Comparison of ENCODE assay signal across 8 mouse cellular contexts in genomic region chr16:85148615-85149508, GRCm38 (mm10). TPM values are rescaled to one million over a fixed set of nuclear protein-coding genes. Genes with fewer than 3 reads are reported as not detected.
DNase-seq lines count a peak whose midpoint lies in the region; ATAC-seq and TF ChIP-seq lines count a peak whose summit lies in the region.
"Had no signal": no experiment of that assay in that cellular context is flagged by ENCODE, and none has a peak within 500 bp of the region (broad histone marks: within the 10 kb centered on the region; RNA-seq: fewer than 3 reads in every experiment).

No protein-coding gene starts in this region.

- TF ChIP-seq EP300 in CH12.LX (IDR thresholded peaks at IDR 0.05; ENCODE audit: low read length) = peak; percentile 99

- H3K4me2 ChIP-seq in CH12.LX (ENCODE audit: insufficient read depth, low read depth, poor library complexity, severe bottlenecking) = peak overlapping the region; percentile 82
- H3K4me2 ChIP-seq: neural tube, embryonic 13.5 days had no signal

- H3K9ac ChIP-seq in CH12.LX (ENCODE audit: insufficient read depth, low read depth) = peak overlapping the region; percentile 99
- H3K9ac ChIP-seq: neural tube, embryonic 13.5 days had no signal

- peaks cover 10 to 45% of the 10 kb centered on the region in 2 experiments for H3K4me1 ChIP-seq in CH12.LX (ENCODE audit: control insufficient read depth in 1 of 2, insufficient read depth in 2 of 2)

- H3K27me3 ChIP-seq in CH12.LX (replicated peaks) = no peaks in the 10 kb centered on the region
- H3K27me3 ChIP-seq: neural tube, embryonic 13.5 days had no signal

- TF ChIP-seq POLR2A in CH12.LX (IDR thresholded peaks at IDR 0.05; ENCODE audit: low read depth, low read length) = peak; percentile 78

- peaks cover 15% of the 10 kb centered on the region for H3K9me3 ChIP-seq in CH12.LX (replicated peaks; ENCODE audit: low read length)
- H3K9me3 ChIP-seq: neural tube, embryonic 13.5 days had no signal

- peak overlapping the region; percentile 71 to 86 (median 72) for H3K4me3 ChIP-seq in CH12.LX (replicated peaks in 1 of 3; ENCODE audit: low read depth in 2 of 3, low read length in 2 of 3, poor library complexity in 1 of 3)
- H3K4me3 ChIP-seq: neural tube, embryonic 13.5 days had no signal

- H3K36me3 ChIP-seq in CH12.LX (replicated peaks in 1 of 2; ENCODE audit: control insufficient read depth in 1 of 2, insufficient read depth in 1 of 2, low read length in 1 of 2) = peaks cover 8 to 43% of the 10 kb centered on the region in 2 experiments

- peaks cover 43% of the 10 kb centered on the region for H3K79me2 ChIP-seq in CH12.LX (replicated peaks; ENCODE audit: control insufficient read depth, extremely low read depth, insufficient read depth, poor library complexity, severe bottlenecking)

- H3K27ac ChIP-seq in CH12.LX (ENCODE audit: insufficient read depth, low read depth) = peak overlapping the region; percentile 96
- H3K27ac ChIP-seq: neural tube, embryonic 13.5 days had no signal

- dilution Hi-C loops in CH12.LX (cut with MboI; ENCODE audit: extremely low pct_ligation_motif_present, extremely low pct_unique_long_range_greater_than_20kb, low sequenced_read_pairs) = no loop called here

- peak; percentile 59 for ATAC-seq in megakaryocyte, adult 5-6 weeks (ENCODE audit: poor library complexity, severe bottlenecking)

- TF ChIP-seq RAD21 in CH12.LX (IDR thresholded peaks at IDR 0.05; ENCODE audit: low read depth, low read length) = no peak; the same call in none of the 2 replicates

- DNase-seq in 3T3-L1 (ENCODE audit: low read depth, low spot score) = peak; percentile 99
- DNase-seq in CH12.LX (ENCODE audit: extremely low read depth) = peak; percentile 91
- peak; percentile 41 to 65 for DNase-seq in gastrocnemius, postnatal 36 days
- peak; percentile 90 for DNase-seq in kidney, adult 9 months
- DNase-seq in cerebellum, postnatal 10 days = no peak
- DNase-seq in left cerebral cortex, postnatal 4 days = no peak

- TF ChIP-seq CTCF in CH12.LX (conservative IDR thresholded peaks at IDR 0.05 in 1 of 2, IDR thresholded peaks at IDR 0.05 in 1 of 2; ENCODE audit: low read depth in 2 of 2, low read length in 2 of 2) = no peak

- intact Hi-C loops in gastrocnemius, postnatal 36 days (cut with DNase I) = no loop called here
- intact Hi-C loops in left cerebral cortex, postnatal 4 days (cut with DNase I) = no loop called here

- in situ Hi-C loops in CH12.LX (cut with MboI; ENCODE audit: low pct_ligation_motif_present, low pct_unique_long_range_greater_than_20kb, low sequenced_read_pairs) = no loop called here

TF ChIP-seq in CH12.LX, 34 proteins besides CTCF, POLR2A, EP300 and RAD21:
- TF ChIP-seq ZMIZ1 (IDR thresholded peaks at IDR 0.05; ENCODE audit: low read depth, low read length) = peak; percentile 86; the same call in 1 of the 2 replicates
- 0 out of 2 replicates have a peak, but pooled peaks have one; percentile 33 for TF ChIP-seq MYC (IDR thresholded peaks at IDR 0.05; ENCODE audit: low read depth, low read length)
- peak; percentile 71 for TF ChIP-seq NELFE (IDR thresholded peaks at IDR 0.05; ENCODE audit: low read depth, low read length)
- TF ChIP-seq ETS1 (conservative IDR thresholded peaks at IDR 0.05; ENCODE audit: low read depth, low read length) = peak; percentile 95
- peak; percentile 86 for TF ChIP-seq RCOR1 (conservative IDR thresholded peaks at IDR 0.05; ENCODE audit: low read depth, low read length)
- peak; percentile 100 for TF ChIP-seq IRF4 (IDR thresholded peaks at IDR 0.05; ENCODE audit: low read depth, low read length)
- peak; percentile 40; the same call in 1 of the 2 replicates for TF ChIP-seq SIN3A (IDR thresholded peaks at IDR 0.05; ENCODE audit: low read length)
- TF ChIP-seq USF2 (conservative IDR thresholded peaks at IDR 0.05; ENCODE audit: low read depth, low read length) = no peak
- TF ChIP-seq CHD1 (IDR thresholded peaks at IDR 0.05; ENCODE audit: low read depth, low read length) = peak; percentile 92
- TF ChIP-seq ZKSCAN1 (IDR thresholded peaks at IDR 0.05; ENCODE audit: borderline replicate concordance, low read depth, low read length) = no peak
- peak; percentile 51; the same call in 1 of the 2 replicates for TF ChIP-seq POLR2AphosphoS2 (IDR thresholded peaks at IDR 0.05; ENCODE audit: low read depth, low read length)
- TF ChIP-seq SMC3 (IDR thresholded peaks at IDR 0.05; ENCODE audit: low read depth, low read length) = peak; percentile 22; the same call in 1 of the 2 replicates
- peak; percentile 42; the same call in 1 of the 2 replicates for TF ChIP-seq MAZ (IDR thresholded peaks at IDR 0.05; ENCODE audit: low read depth, low read length)
- TF ChIP-seq ZC3H11A (IDR thresholded peaks at IDR 0.05; ENCODE audit: low read depth, low read length) = no peak
- TF ChIP-seq CHD2 (IDR thresholded peaks at IDR 0.05; ENCODE audit: low read length) = peak; percentile 73; the same call in 1 of the 2 replicates
- TF ChIP-seq GABPA (IDR thresholded peaks at IDR 0.05; ENCODE audit: insufficient replicate concordance, low read depth, low read length) = no peak
- TF ChIP-seq TBP (conservative IDR thresholded peaks at IDR 0.05; ENCODE audit: low read depth, low read length) = peak; percentile 93
- TF ChIP-seq TCF12 (IDR thresholded peaks at IDR 0.05; ENCODE audit: low read depth, low read length) = peak; percentile 96
- no peak for TF ChIP-seq E2F4 (IDR thresholded peaks at IDR 0.05; ENCODE audit: insufficient replicate concordance, low read depth, low read length)
- TF ChIP-seq ZNF384 (IDR thresholded peaks at IDR 0.05; ENCODE audit: low read depth, low read length) = peak; percentile 93
- TF ChIP-seq UBTF (IDR thresholded peaks at IDR 0.05; ENCODE audit: low read depth, low read length) = peak; percentile 33; the same call in 1 of the 2 replicates
- TF ChIP-seq MEF2A (IDR thresholded peaks at IDR 0.05; ENCODE audit: borderline replicate concordance, low read depth, low read length) = peak; percentile 94
- TF ChIP-seq JUN (IDR thresholded peaks at IDR 0.05; ENCODE audit: insufficient read depth, low read depth, low read length) = peak; percentile 73
- peak; percentile 70; the same call in 1 of the 2 replicates for TF ChIP-seq JUND (conservative IDR thresholded peaks at IDR 0.05; ENCODE audit: low read depth, low read length)
- no peak for TF ChIP-seq ELF1 (IDR thresholded peaks at IDR 0.05; ENCODE audit: low read depth, low read length)
- peak; percentile 62; the same call in 1 of the 2 replicates for TF ChIP-seq BHLHE40 (IDR thresholded peaks at IDR 0.05; ENCODE audit: low read depth, low read length)
- peak; percentile 46; the same call in 1 of the 2 replicates for TF ChIP-seq HCFC1 (IDR thresholded peaks at IDR 0.05; ENCODE audit: low read depth, low read length)
- TF ChIP-seq NRF1 (IDR thresholded peaks at IDR 0.05; ENCODE audit: low read depth, low read length) = peak; percentile 18; the same call in 1 of the 2 replicates
- TF ChIP-seq PAX5 (IDR thresholded peaks at IDR 0.05; ENCODE audit: low read length) = no peak
- peak; percentile 55; the same call in 1 of the 2 replicates for TF ChIP-seq MAFK (IDR thresholded peaks at IDR 0.05; ENCODE audit: insufficient replicate concordance, low read length)
- no peak for TF ChIP-seq KAT2A (IDR thresholded peaks at IDR 0.05; ENCODE audit: insufficient replicate concordance, low read length)
- TF ChIP-seq MXI1 (IDR thresholded peaks at IDR 0.05; ENCODE audit: low read depth, low read length) = peak; percentile 72; the same call in 1 of the 2 replicates
- TF ChIP-seq USF1 (IDR thresholded peaks at IDR 0.05; ENCODE audit: low read depth, low read length) = no peak
TF ChIP-seq in CH12.LX: peak in this region for 24.

RNA-seq across cellular contexts. Expression of gene App, which starts 24.7 kb away (rescaled TPM):
- 54.1 and 99.2 TPM in 2 replicates for total RNA-seq in CH12.LX (2012; rRNA removed)
- 31.1 and 35.5 TPM in 2 replicates for total RNA-seq in CH12.LX (2014; rRNA removed)
- 81.4 and 84.1 TPM in 2 replicates for polyA plus RNA-seq in CH12.LX (2012; ENCODE audit: insufficient read length, low read depth)
- total RNA-seq in gastrocnemius, postnatal 36 days (2021) = 10 to 100 TPM; 67.9 to 83.3 TPM
- total RNA-seq in megakaryocyte, adult 5-6 weeks (2015) = 249 and 260 TPM in 2 replicates
- 383 and 394 TPM in 2 replicates for total RNA-seq in megakaryocyte, adult 5-6 weeks (2017)
- total RNA-seq in left cerebral cortex, postnatal 4 days (2021) = 100 to 1,000 TPM; 652 to 726 TPM

Comparison
In these comparisons a context has a peak if more than half of its experiments do, and no peak if none do; other contexts are left out.
1. DNase-seq: peak in 3T3-L1 (single experiment), CH12.LX (single experiment), gastrocnemius, postnatal 36 days (2 of 2) and kidney, adult 9 months (single experiment); none in cerebellum, postnatal 10 days (0 of 2) and left cerebral cortex, postnatal 4 days (single experiment).